Mouse (Mus musculus): ENCODE results near the gene Hdac9.
"Not testable (repeated sequence)": the region's sequence is repeated elsewhere in the genome, so short reads cannot be mapped to it uniquely, and the experiment has no call there.

The Hdac9 gene

DNA sequence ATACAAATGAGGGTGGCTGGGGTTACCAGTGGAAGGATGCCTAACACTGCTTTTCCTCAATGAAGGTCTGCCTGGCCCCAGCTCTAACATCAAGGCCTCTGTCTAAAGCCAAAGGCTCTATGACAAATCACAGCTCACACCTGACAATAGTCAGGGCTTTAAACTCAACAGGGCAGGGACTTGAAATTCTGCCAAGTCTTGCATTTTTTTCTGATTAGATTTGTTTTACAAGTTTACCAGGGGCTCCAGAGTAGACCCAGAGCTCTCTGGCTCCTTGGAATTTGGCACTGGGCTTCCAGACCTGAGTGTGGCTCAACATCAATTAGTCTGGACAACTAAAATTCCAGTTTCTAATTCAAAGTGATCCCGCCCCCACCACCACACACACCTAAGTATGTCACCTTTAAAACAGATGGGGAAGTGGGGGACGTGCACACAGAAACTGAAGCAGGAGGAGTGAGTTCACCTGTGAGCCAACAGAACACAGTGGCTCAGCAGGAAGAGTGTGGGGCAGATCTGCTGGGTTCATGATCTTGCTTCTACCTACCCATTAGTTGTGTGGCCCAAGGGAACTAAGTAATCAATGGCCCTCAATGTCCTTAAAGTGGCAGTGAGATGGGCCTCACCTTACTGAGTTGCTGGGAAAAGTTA lies 829.5 kb downstream of the Hdac9 start:
- no peak for DNase-seq (ENCODE audit: low spot score)

DNA sequence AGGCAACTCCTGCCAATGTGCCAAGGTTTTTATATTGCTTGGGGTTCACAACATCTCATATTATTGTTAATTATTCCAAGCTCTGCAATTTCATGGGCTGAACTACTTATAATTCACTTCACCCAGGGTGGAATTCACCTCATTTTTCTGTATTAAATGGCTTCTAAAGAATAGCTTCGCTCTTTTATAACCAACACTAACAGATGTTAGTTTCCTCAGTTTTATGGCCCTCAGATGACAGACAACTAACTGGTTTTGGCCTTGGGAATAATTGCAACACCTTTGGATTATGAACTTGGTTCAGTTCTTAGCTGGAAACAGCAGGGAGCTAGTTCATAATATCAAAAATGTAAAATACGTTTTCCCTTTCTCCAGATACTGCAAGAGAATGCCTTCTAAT lies 839.9 kb downstream of the Hdac9 start:
- DNase-seq (ENCODE audit: low spot score): no peak

DNA sequence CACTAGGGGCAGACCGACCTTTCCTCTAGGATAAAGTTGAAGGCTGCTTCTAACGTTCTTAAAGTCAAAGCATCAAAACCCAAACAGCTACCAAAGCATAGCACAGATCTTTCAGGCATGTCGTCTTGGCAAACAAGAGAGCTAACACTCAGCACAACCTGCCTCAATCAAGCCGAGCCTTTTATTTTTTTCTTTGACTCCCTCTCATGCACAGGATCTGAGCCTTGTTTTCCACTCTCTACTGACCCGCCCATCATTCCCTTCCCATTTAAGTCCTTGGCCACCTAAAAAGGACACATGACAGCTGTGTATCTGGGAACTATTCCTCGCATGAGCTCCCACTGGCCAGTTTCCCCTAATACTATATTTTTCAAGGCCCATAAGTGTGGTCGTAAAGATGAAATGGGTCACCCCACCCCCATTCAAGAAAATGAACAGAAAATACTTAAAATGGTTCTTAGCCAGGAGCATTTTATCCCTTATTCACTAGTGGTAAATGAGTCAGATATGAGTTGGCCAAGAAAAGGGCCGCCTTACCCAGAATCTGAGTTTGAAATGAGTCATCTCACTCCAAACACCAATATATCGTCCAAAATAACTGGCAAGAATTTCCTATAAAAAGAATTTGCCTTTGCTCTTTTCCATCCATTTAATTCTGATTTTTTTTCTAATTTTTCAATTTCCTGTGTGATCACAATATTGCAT lies 840.9 kb downstream of the Hdac9 start:
- DNase-seq (ENCODE audit: low spot score): no peak

DNA sequence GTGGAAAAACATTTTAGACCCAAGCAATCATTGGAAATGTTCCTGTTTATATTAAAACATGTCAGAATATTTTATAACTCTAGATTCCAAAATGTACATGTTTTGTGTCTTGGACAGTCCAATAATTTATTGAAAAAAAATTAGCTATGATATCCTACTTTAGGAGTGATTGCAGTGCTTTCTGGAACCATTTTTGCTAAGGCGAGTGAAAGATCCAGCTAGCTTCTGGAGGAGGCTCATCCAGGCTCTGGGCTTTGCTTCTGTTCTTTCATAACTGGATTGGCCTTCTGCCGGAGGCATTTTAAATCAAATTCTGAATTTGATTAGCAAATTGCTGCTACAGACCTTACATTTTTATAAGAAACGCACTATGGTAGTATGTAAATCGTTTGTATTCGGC lies 864.4 kb downstream of the Hdac9 start:
- no peak for DNase-seq (ENCODE audit: low spot score)

DNA sequence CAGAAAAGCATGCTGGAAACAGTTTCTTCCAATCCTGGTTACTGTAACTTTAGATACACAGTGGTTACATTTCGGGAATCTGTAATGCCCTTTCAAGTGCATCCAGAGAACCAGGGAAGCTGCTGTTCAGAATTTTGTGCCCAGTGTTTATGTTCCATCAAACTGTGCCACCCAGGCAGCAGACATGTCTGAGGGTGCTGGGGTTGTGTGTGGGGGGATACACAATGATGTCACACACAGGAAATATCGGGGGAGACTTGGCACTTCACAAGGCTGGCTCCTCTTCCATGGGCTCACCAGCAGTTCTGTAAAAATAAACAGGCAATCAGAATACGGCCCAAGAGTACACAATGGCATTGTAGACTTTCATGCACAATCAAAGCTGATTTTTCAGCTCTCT lies 864.9 kb downstream of the Hdac9 start:
- no peak for DNase-seq (ENCODE audit: low spot score)

DNA sequence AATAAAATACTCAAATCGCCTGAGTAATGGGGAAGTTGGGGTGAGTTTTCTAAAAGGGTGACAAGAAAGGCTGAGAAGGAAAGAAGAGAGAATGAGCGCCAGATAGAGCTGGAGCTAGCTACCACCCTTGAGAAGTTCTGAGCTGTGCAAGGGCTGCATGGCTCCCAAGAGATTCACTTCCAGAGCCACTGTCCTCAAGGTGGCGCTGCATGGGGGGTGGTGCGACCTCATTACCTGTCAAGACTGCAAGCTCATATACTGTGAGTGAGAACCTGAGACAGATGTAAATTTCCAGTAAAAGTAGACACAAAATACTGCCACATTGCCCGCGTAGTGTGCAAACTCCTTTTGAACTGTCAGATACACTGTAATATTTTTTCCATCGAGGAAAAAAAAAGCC lies 865.8 kb downstream of the Hdac9 start:
- DNase-seq (ENCODE audit: low spot score): peak; percentile 13

DNA sequence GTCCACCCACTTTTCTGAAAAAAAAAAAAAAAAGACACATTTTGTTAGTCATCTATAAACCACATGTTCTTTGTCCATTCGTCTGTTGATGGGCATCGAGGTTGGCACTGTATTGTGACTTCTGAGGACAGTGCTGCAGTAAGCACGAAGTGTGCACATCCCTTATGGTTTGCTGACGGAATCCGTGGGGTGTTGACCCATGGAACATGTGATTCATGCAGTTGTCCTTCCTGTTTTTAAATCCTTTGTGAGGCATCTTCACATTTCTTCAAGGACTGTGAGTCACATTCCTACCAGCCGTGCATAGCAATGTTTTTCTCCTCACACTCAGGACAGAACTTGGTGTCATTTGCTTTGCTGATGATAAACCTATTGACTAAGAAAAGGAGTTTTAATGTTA lies 875.9 kb downstream of the Hdac9 start:
- DNase-seq (ENCODE audit: low spot score): no peak

DNA sequence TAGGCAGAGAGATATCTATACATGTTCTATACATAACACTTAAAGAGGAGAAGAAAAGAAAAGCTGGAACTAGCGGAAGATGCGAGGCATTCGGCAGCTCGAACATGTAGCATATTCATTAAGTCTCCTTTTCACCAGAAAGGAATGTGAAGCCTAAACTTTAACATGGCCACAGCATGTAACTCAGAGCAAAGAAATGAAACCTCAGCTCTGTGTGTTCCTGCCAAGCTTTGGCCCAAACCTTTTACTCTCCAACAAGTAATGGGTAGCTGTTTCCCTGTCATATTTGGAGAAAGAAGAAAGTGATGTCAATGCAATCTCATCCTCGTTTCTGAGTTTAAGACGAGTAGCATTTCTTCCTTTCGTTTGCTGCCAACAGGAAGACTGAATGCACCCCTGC lies 876.8 kb downstream of the Hdac9 start:
- DNase-seq (ENCODE audit: low spot score): no peak

DNA sequence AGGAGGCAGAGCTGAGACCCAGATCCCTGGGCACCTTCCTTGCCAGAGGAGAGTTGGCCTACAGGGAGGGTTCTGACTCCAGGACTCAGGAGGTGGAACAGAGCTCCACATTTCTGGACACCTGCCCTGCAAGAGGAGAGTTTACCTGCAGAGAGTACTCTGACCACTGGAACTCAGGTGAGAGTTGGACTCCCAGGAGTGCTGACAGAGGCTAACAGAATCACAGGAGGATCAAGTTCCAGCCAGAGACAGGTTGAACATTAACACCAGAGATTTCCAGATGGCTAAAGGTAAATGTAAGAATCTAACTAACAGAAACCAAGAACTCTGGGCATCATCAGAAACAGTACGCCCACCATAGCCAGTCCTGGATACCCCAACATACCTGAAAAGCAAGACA lies 907.1 kb downstream of the Hdac9 start:
- DNase-seq (ENCODE audit: low spot score): not testable (repeated sequence)

All from ovary, postnatal 36 days (tissue).